Mouse (Mus musculus) heart, postnatal 4 days (tissue): Measurements from ENCODE around the gene Nol12. TPM values are rescaled to one million over a fixed set of nuclear protein-coding genes. Genes with fewer than 3 reads are reported as not detected.

Source experiments
- DNase-seq: peaks from one replicate; pipeline ENCODE4 v3.0.0; 2021
- total RNA-seq, 2 experiments: library from RNA; stranded (reverse); gene quantifications; 2 replicates each; pipeline ENCODE4 v1.2.3; 2021

Gene Nol12
- total RNA-seq: 10 to 100 TPM; 20.2 to 22.6 TPM

DNA sequence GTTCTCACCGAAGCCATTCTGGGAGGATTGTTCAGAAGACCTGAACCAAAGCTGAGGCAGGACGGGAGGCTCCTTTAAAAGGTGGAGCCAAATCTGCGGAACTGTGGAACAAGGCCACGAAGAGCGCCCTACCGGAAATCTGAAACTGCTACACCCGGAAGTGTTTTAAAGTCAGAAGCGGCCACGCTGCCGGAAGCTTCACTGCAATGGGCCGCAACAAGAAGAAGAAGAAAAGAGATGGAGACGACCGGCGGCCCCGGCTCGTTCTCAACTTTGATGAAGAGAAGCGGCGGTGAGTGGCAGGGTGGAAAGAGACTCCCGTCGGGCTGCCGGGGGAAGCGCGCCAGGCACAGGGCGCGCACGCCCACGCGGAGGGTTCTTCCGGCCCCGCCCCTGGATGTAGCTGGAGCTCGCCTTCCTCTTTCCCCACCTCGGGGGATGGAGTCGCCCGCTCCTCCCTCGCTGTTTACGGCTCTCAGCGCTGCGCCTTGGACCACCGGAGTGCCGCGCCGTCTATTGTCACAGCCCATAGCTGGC is at the start of gene Nol12:
Nol12 (plus strand) TSS at position 150 of the 537 bp plus-strand sequence.
- DNase-seq: peak; percentile 87

DNA sequence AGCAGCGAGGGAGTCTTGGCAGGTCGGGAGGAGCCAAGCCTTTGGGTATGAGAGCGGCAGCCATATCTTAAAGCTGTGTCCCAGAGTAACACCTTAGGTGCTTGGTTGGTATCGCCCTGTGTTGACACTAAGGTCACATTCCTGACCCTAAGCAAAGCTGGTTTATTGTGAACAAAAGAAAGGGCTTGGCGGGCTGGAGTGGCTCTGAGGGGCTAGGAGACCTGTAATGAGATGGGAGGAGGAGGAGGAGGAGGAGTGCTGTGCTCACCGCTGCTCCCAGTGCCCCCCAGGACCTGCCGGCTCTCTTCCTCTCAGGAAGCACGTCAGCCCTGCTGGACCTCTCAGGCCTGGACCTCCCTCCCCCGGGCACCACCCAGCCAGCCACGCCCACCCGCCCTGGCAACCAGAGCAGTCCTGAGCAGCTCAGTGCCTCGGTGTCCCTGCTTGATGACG is 45.3 kb upstream of the Nol12 start:
- DNase-seq: no peak

DNA sequence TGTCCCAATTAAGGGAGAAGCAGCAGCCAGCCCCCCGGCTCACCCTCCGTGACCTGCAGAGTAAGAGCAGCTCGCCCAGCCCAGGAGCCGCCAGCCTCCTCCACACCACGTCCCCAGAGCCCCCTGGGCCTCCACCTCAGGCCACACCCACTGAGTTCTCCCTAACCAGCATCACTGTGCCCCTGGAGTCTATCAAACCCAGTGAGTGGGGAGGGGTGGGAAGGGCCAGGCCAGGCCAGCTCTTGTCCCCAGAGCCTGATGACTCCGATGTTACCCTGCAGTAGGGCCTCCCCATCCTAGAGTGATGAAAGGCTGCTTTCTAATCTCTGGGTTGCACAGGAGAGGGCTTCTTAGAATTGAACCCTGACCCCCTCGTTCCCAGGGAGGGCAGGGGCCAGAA is 42.3 kb upstream of the Nol12 start:
- no peak for DNase-seq

DNA sequence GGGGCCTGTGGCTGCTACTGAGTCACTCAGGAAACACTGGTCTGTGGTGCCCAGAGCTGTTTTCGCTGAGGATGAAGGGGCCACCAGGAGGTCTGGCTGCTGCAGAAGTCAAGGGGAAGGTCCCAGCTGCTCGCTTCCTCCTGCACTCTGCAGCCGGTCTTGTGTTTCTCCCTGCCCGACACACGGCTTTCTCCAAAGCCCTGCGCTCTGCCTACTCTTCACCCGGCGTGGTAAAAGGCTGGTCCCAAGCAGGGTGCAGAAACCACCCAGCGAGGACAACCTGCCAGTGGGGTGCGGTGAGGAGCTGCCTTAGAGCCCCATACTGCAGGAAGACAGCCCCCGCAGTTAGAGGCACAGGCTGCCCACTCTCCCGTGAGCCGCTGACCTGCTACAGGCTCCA is 40.0 kb upstream of the Nol12 start:
- no peak for DNase-seq

DNA sequence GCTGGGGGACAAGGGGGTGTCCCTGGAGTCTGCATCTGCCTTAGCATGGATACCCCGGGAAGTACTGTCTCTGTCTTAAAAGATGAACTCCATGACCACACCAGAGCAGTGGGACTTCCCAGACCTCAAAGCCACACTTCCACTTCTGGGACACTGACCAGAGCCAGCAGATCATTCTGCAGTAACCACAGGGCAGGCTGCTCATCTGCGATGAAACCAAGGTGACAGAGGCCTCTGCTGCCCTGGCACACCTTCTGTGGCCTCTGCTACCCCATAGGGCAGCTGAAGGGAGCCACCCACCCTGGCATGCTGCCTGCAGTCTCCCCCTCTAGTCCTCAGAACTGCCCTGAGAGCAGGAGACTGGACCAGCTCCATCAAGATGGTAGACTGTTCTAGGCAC is 39.0 kb upstream of the Nol12 start:
- DNase-seq: no peak

DNA sequence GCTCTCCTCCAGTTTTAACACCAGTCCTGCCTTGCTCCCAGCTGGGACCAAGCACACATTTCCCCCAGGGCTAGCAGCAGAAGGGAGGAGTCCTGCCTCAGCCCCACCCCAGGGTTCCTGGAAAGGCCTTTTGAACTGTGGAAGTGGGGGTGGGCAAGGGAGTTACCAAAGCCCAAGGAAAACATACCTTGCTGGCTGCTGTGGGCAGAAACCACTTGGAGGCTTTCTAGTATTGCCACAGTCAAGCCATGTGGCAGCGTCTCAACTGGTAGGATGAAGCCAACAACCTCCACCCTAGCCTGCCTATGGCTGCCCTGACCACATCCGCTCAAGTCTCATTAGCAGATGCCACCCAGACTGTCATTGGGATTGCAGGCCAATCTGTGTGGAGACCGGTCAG is 38.6 kb upstream of the Nol12 start:
- DNase-seq: no peak

DNA sequence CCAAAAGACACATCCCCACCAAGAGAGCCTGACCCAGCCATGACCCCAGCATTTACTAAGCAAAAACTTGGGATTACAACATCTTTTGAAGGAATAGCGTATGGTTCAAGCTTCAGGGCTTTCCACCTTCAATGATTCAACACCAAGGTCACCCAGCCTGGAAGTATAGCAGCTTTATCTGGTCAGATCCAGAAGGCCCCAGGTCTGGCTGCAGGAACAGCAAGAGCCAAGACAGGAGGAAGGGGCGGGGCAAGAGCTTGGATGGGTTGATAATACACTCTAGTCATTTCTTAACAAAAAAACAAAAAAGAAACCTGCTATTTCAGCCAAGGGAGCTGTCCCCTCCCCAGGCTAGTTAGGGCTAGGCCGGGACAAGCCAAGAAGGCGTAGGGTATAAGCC is 37.2 kb upstream of the Nol12 start:
- DNase-seq: no peak

DNA sequence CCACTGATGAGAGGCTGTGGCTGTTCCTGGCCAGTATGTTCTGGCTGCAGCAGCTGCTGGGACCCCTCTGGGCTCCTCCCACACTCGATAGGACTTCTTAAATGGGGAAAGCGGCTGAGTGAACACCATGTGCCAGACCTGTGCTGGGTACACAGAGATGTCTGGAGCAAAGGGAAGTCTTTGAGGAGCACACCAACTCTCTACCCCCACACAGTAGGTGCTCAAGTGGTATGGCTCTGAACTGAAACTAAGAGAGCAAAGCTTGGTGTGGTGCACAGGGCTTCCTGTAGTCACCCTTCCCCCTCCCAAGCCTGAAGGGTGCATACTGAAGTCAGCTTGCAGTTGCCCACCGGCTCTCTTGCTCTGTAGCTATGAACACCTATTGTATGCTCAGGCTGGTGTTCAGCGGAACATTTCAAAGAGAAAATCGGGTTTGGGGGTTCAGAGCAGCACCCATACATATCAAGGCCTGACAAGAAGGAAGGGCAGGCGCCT is 36.2 kb upstream of the Nol12 start:
- no peak for DNase-seq

DNA sequence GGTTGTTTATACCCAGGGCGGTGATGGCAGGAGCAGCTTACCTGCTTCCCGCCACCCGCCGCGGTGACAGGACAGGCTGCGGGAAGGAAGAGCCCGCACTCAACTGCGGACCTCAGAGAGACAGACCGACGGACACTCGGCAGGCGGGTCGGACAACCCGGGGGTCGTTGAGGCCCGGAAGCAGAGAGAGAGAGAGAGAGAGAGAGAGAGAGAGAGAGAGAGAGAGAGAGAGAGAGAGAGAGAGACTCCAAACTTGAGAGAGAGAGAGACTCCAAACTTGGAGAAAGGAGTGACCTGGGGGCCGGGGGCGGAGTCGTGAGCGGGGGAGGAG is 35.4 kb upstream of the Nol12 start, which contains the start of gene Gm49510:
Gm49510 (plus strand) TSS at position 259 of the 331 bp plus-strand sequence.
- no peak for DNase-seq

DNA sequence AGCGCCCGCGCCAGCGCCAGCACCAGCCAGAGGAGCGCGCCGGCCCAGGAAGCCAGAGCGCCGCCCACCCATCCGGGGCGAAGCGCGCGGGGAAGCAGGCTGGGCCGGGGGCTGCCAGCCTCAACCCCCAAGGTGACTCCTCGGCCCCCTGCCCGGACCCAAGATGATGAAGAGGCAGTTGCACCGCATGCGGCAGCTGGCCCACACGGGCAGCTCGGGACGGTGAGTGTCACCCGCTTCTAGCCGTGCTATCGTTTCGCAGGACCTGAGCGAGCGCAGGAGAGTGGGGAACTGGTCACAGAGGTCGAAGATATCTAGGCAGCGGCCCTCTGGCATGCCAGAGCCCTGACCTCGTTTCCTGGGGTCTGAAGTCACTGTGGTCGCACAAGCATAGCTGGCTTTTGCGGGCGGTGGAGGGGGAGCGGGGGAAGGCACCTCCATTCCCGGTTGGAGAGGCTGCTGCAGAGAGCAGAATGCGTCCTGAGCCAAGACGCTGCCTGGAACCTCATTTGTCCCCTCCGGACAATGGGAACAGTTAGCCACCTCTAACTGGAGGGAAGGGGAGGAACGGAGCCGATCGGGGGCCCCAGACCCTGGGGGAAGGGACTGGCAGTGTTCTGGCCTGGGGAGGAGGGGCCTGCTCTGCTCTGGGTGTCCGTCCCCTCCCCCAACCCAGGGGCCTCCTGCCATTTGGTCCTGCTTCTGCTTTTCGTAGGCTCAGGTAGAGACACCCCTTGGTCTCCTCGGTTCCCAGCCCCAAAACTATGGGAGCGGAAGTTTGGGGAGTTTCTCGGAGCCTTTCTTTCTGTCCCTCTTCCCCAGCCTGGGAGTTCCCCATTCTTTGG is 34.8 kb upstream of the Nol12 start, which contains the start of gene Sh3bp1:
Sh3bp1 (plus strand) TSS at position 29 of the 845 bp plus-strand sequence.
- DNase-seq: peak; percentile 75

DNA sequence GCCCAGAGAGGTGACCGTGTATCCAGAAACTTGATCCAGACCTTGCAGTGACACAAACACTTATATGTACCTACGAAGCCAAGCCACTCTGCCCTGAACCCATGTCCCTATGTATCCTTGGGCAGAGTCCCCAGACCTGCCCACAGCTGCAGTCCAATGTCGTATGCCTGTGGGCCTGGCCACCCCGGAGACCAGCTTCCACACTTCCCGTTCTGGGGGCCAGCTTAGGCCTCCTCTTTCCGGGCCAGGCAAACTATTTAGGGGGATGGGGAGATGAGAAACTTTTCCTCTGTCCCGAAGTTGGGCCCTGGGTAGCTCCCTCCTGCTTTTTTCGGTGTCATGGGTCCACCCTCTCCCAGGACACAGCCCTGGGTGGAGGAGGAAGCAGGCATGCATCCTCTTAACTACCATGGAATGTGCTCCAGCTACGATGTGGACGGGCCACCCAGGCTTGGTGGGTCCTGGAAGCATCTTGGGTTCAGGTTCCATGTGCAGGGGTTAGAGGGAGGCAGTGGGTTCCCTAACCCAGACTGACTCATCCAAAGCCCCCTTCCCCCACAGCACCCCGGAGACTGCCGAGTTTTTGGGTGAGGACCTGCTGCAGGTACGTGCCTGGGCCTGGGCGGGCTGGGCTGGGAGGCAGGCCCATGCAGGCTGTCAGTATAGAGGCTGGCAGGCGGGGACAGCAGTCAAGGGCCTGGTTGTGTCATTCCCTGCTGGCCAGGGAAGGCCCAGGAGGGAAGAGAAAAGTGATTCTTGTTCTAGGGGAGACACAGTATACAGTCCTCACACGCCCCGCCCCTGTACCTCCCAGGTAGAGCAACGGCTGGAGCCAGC is 33.9 kb upstream of the Nol12 start:
- peak; percentile 39 for DNase-seq

DNA sequence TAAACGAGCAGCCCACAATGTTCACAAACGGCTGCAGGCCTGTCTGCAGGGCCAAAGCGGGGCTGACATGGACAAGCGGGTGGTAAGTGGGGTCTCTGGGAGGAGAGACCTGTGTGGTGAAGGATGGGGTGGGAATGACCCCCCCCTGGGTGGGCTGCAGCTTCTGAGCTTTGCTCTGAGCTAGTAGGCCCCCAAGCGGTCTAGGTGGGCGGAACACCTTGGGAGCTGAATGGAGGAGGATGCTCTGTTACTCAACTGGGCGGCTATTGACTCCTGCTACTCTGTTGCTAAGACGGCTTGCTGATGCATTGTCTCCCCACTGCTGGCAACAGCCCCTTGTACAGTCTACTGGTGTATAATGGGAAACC is 33.3 kb upstream of the Nol12 start:
- DNase-seq: no peak

DNA sequence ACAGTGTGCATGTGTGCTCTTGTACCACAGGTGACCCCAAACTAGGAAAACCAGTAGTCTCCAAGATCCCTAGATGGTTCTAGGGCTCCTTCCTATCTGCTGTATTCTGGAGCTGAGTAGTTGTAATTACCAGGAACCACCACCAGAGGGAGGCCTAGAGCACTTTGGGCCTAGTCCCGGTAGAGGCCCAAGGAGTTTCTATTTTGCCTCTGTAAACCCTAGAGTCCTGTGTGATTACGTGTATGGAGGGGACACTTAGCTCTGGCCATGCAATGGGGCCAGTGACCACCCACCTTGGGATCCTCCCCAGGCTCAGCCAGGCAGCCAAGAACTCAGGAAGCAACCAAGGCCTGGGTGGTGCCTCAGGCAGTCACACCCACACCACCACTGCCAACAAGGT is 31.5 kb upstream of the Nol12 start:
- peak; percentile 93 for DNase-seq

DNA sequence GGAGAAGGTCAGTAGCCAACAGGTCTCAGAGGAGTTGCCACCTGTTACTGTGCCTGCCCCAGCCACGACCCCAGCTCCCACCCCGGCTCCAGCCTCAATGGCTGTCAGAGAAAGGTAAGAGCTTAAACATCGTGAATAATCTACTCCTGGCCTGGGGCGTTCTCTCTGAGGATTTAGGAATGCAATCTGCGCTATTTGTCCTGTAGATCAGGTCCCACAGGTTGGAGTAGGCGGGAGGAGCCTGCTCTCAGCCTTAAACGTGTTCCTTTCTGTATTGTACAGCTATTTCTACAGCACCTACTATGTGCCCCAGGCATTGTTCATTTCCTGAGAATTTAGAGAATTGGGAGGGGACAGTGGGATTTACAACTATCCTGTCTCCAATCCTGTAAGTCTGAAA is 26.3 kb upstream of the Nol12 start:
- DNase-seq: no peak

DNA sequence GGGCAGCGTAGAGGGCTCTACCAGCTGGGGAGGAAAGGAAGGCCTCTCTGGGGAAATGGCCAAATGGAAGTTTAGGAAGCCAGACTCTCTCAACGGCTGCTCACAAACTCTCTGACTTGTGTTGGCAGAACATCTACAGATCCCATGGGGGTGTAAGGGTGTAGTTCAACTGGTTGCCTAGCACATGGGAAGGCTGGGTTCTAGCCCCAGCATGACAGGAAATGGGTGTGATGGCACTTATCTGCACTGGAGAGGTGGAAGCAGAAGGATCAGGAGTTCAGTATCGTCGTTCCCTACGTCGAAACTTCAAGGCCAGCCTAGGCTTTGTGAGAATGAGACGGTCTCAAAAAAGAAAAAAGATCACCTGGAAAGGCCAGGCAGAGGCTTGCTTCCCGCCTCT is 25.8 kb upstream of the Nol12 start:
- no peak for DNase-seq

DNA sequence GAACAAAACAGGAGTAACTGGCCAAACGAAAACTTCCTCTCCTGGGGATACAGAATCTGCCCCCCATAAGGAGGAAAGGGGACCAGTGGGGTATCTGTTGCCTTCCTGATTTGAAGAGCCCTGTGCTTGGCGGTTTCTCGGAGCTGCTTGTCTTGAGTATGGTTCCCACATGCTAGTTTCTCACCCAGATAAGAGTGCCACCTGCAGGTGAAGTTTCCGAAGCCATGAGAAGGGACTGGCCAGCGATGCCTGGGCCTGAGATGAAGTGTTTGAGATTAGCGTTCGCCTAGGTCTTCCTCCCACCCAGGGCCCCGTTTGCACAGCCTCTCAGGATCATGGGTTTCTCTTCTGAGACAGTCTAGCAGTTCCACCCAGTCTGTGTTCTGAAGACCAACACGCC is 22.7 kb upstream of the Nol12 start:
- no peak for DNase-seq

DNA sequence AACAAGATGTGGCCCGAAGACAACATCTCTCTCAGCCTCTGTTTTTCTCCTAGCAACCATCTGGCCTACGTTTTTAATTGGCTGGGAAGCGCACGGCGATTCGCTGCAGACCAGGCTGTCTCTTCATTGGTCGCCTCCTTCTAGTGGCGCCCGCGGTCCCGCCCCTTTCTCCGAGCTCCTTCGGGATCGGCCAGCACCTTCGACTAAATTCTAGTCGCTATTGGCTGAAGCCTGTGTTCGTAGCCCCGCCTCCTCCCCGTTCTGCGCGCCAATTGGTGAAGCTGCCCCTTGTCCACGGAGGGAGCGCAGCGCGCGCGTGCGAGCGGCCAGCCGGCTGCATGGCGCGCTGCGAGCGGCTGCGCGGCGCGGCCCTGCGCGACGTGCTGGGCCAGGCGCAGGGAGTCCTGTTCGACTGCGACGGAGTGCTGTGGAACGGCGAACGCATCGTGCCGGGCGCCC is 21.1 kb upstream of the Nol12 start, which contains the start of gene Pdxp:
Pdxp (plus strand) TSS at position 288 of the 459 bp plus-strand sequence.
- DNase-seq: peak; percentile 96

DNA sequence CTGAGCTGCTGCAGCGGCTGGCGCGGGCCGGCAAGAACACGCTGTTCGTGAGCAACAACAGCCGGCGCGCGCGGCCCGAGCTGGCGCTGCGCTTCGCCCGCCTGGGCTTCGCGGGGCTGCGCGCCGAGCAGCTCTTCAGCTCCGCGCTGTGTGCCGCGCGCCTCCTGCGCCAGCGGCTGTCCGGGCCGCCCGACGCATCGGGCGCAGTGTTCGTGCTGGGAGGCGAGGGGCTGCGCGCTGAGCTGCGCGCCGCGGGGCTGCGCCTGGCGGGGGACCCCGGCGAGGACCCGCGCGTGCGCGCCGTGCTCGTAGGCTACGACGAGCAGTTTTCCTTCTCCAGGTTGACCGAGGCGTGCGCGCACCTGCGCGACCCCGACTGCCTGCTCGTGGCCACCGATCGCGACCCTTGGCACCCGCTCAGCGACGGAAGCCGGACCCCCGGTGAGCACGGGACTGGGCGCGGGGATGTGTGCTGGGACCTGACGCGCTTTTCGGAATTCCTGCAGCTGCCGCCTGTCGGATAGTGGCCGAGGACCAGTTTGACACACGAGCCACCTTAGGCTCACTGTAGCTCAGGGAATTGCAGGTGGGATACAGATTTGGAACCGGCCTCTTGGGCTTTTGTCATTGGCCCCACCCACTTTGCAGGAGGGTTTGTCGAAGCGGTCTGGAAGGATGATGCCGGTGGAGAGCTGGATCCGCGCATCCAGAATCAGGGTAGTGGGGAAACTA is 20.5 kb upstream of the Nol12 start:
- DNase-seq: peak; percentile 46

DNA sequence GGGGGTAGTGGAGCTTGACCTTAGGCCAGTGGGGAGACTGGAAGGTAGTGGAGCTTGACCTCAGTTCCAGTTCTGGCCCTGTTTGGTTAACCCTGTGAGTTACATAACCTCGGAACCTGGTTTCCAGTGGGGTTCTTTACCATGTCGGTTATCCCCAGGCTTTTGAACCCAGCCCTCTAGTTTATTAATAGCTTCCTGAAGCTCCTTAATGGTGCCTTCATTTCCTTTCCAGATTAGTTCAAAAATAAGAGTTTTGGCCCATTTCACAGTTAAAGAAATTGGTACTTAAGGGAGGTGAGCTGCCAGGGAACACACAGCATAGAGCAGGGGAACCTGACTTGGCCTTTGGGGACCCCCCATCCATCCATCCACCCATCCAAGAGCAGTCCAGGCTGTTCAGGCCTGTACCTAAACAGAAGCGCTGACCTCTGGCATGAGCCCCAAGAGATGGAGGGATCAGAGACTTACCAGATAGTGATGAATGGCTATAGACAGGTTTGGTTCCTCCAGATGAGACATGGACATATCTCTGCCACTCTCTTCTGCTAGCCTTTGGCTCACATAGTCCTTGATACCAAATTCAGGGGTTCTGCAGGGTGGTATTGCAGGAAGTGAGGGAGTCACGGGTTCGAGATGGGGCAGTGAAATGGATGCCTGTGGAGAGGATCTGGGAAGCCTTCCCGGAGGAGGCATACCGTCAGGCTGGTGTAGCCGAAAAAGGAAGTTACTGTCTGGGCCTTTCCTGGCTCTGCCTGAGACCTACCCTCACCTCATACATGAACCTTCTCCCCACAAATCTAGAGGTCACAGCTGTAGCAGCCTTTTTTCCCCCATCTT is 19.7 kb upstream of the Nol12 start:
- DNase-seq: no peak

DNA sequence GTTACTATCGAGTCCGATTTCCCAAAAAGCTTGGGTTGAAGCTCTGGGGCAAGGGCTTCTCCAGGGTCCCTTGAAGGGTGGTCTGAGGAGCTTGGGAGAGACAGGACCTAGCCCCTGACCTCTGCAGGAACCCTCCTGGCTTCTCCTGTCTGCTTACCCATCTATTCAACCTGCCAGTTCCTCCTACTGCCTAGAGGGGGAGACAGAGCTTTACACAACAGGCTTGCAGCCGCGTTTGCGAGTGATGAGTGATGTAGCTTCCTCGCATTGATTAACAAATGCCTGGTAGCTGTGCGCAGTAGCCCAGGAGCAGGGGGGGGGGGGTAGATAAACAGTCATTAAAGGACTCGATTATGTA is 19.1 kb upstream of the Nol12 start:
- peak; percentile 78 for DNase-seq
